Mouse (Mus musculus): Measurements from ENCODE around the gene Etv1. TPM values are rescaled to one million over a fixed set of nuclear protein-coding genes. Genes with fewer than 3 reads are reported as not detected.

The Etv1 gene
- 48.1 and 58.1 TPM in 2 replicates for polyA plus RNA-seq (2014; fragmentation: Nextera tagmentation; extraction: Ambion mirVana)

- peak; percentile 81 for DNase-seq (ENCODE audit: low spot score)
- 0% methylated on average over 20 of the region's 20 CpGs for WGBS
- Histone ChIP-seq H3K27ac (ENCODE audit: low read depth) (peak within 1 kb of the TSS; percentile 95), H3K4me1 (replicated peaks; ENCODE audit: control insufficient read depth, insufficient read depth, low read length) (0 out of 2 replicates have a peak, but pooled peaks cover 6% of the 10 kb centered on the region), H3K36me3 (ENCODE audit: control insufficient read depth, insufficient read depth, low read length) (no peaks in the 10 kb centered on the region), H3K9ac (ENCODE audit: low read length) (peak within 1 kb of the TSS; percentile 52), H3K27me3 (replicated peaks; ENCODE audit: control insufficient read depth, insufficient read depth, low read length) (no peaks in the 10 kb centered on the region), H3K4me3 (ENCODE audit: low read depth, low read length) (peak within 1 kb of the TSS; percentile 68), H3K9me3 (ENCODE audit: control insufficient read depth, low read length) (no peaks in the 10 kb centered on the region), H3K4me2 (ENCODE audit: low read length) (peak within 1 kb of the TSS; percentile 97)
- peak; percentile 34; the same call in 1 of the 2 replicates for ATAC-seq (replicated peaks; ENCODE audit: low FRiP score, low TSS enrichment, low read depth)
Observed at GRCm38 (mm10) chr12:38779186-38779777, at the start of gene Etv1. Etv1 (plus strand) TSS chr12:38779380.

GRCm38 (mm10) chr12:38729661-38730060, 49.5 kb upstream of the Etv1 start:
- Histone ChIP-seq H3K27me3 (replicated peaks; ENCODE audit: control insufficient read depth, insufficient read depth, low read length) (no peaks in the 10 kb centered on the region), H3K9ac (ENCODE audit: low read length) (no peak overlapping the region), H3K27ac (ENCODE audit: low read depth) (no peak overlapping the region), H3K36me3 (ENCODE audit: control insufficient read depth, insufficient read depth, low read length) (no peaks in the 10 kb centered on the region), H3K4me2 (ENCODE audit: low read length) (no peak overlapping the region), H3K9me3 (ENCODE audit: control insufficient read depth, low read length) (no peaks in the 10 kb centered on the region), H3K4me3 (ENCODE audit: low read depth, low read length) (no peak overlapping the region), H3K4me1 (replicated peaks; ENCODE audit: control insufficient read depth, insufficient read depth, low read length) (no peaks in the 10 kb centered on the region)
- DNase-seq (ENCODE audit: low spot score), result no peak
- WGBS, result 84% methylated on average over 3 of the region's 3 CpGs
- no peak for ATAC-seq (replicated peaks; ENCODE audit: low FRiP score, low TSS enrichment, low read depth)

GRCm38 (mm10) chr12:38730791-38731190, 48.4 kb upstream of the Etv1 start:
- no peaks in the 10 kb centered on the region for H3K27me3 ChIP-seq (replicated peaks; ENCODE audit: control insufficient read depth, insufficient read depth, low read length)
- no peak overlapping the region for H3K9ac ChIP-seq (ENCODE audit: low read length)
- no peaks in the 10 kb centered on the region for H3K36me3 ChIP-seq (ENCODE audit: control insufficient read depth, insufficient read depth, low read length)
- H3K4me1 ChIP-seq (replicated peaks; ENCODE audit: control insufficient read depth, insufficient read depth, low read length), result no peaks in the 10 kb centered on the region
- no peaks in the 10 kb centered on the region for H3K9me3 ChIP-seq (ENCODE audit: control insufficient read depth, low read length)
- H3K4me3 ChIP-seq (ENCODE audit: low read depth, low read length), result no peak overlapping the region
- ATAC-seq (replicated peaks; ENCODE audit: low FRiP score, low TSS enrichment, low read depth) (no peak), DNase-seq (ENCODE audit: low spot score) (no peak)
- no peak overlapping the region for H3K27ac ChIP-seq (ENCODE audit: low read depth)
- WGBS, result 90% methylated on average over 2 of the region's 2 CpGs
- H3K4me2 ChIP-seq (ENCODE audit: low read length), result no peak overlapping the region

GRCm38 (mm10) chr12:38759322-38759721, 19.9 kb upstream of the Etv1 start:
- Histone ChIP-seq H3K9ac (ENCODE audit: low read length) (no peak overlapping the region), H3K9me3 (ENCODE audit: control insufficient read depth, low read length) (no peaks in the 10 kb centered on the region), H3K4me3 (ENCODE audit: low read depth, low read length) (no peak overlapping the region), H3K27me3 (replicated peaks; ENCODE audit: control insufficient read depth, insufficient read depth, low read length) (no peaks in the 10 kb centered on the region), H3K4me1 (replicated peaks; ENCODE audit: control insufficient read depth, insufficient read depth, low read length) (no peaks in the 10 kb centered on the region), H3K27ac (ENCODE audit: low read depth) (no peak overlapping the region), H3K4me2 (ENCODE audit: low read length) (no peak overlapping the region), H3K36me3 (ENCODE audit: control insufficient read depth, insufficient read depth, low read length) (no peaks in the 10 kb centered on the region)
- DNase-seq (ENCODE audit: low spot score), result no peak
- no peak for ATAC-seq (replicated peaks; ENCODE audit: low FRiP score, low TSS enrichment, low read depth)
- WGBS, result 40% methylated on average over 2 of the region's 2 CpGs

- Histone ChIP-seq H3K4me3 (ENCODE audit: low read depth, low read length) (no peak overlapping the region), H3K4me2 (ENCODE audit: low read length) (peak overlapping the region; percentile 97; the same call in 1 of the 2 replicates), H3K4me1 (replicated peaks; ENCODE audit: control insufficient read depth, insufficient read depth, low read length) (0 out of 2 replicates have a peak, but pooled peaks cover 3% of the 10 kb centered on the region), H3K27ac (ENCODE audit: low read depth) (no peak overlapping the region), H3K9ac (ENCODE audit: low read length) (no peak overlapping the region), H3K27me3 (replicated peaks; ENCODE audit: control insufficient read depth, insufficient read depth, low read length) (no peaks in the 10 kb centered on the region), H3K9me3 (ENCODE audit: control insufficient read depth, low read length) (no peaks in the 10 kb centered on the region), H3K36me3 (ENCODE audit: control insufficient read depth, insufficient read depth, low read length) (no peaks in the 10 kb centered on the region)
- 72% methylated on average over 7 of the region's 7 CpGs for WGBS
- ATAC-seq (replicated peaks; ENCODE audit: low FRiP score, low TSS enrichment, low read depth) (no peak), DNase-seq (ENCODE audit: low spot score) (no peak)
Observed at GRCm38 (mm10) chr12:38777316-38777715, 1.9 kb upstream of the Etv1 start.

- H3K36me3 ChIP-seq (ENCODE audit: control insufficient read depth, insufficient read depth, low read length), result no peaks in the 10 kb centered on the region
- peak; percentile 5 for ATAC-seq (replicated peaks; ENCODE audit: low FRiP score, low TSS enrichment, low read depth)
- H3K27me3 ChIP-seq (replicated peaks; ENCODE audit: control insufficient read depth, insufficient read depth, low read length), result no peaks in the 10 kb centered on the region
- 11% methylated on average over 6 of the region's 6 CpGs for WGBS
- H3K4me1 ChIP-seq (replicated peaks; ENCODE audit: control insufficient read depth, insufficient read depth, low read length), result 0 out of 2 replicates have a peak, but pooled peaks cover 3% of the 10 kb centered on the region
- no peaks in the 10 kb centered on the region for H3K9me3 ChIP-seq (ENCODE audit: control insufficient read depth, low read length)
- no peak overlapping the region for H3K27ac ChIP-seq (ENCODE audit: low read depth)
- peak overlapping the region; percentile 68 for H3K4me3 ChIP-seq (ENCODE audit: low read depth, low read length)
- DNase-seq (ENCODE audit: low spot score), result peak; percentile 52
- peak overlapping the region; percentile 97 for H3K4me2 ChIP-seq (ENCODE audit: low read length)
- H3K9ac ChIP-seq (ENCODE audit: low read length), result no peak overlapping the region
Observed at GRCm38 (mm10) chr12:38777957-38778298, 1.3 kb upstream of the Etv1 start.

GRCm38 (mm10) chr12:38778299-38779075, 693 bp upstream of the Etv1 start:
- ATAC-seq (replicated peaks; ENCODE audit: low FRiP score, low TSS enrichment, low read depth), result peak; percentile 96
- Histone ChIP-seq H3K4me1 (replicated peaks; ENCODE audit: control insufficient read depth, insufficient read depth, low read length) (0 out of 2 replicates have a peak, but pooled peaks cover 6% of the 10 kb centered on the region), H3K9me3 (ENCODE audit: control insufficient read depth, low read length) (no peaks in the 10 kb centered on the region), H3K36me3 (ENCODE audit: control insufficient read depth, insufficient read depth, low read length) (no peaks in the 10 kb centered on the region), H3K27me3 (replicated peaks; ENCODE audit: control insufficient read depth, insufficient read depth, low read length) (no peaks in the 10 kb centered on the region), H3K4me3 (ENCODE audit: low read depth, low read length) (peak overlapping the region; percentile 68), H3K9ac (ENCODE audit: low read length) (peak overlapping the region; percentile 52), H3K27ac (ENCODE audit: low read depth) (peak overlapping the region; percentile 95), H3K4me2 (ENCODE audit: low read length) (peak overlapping the region; percentile 97)
- peak; percentile 89 for DNase-seq (ENCODE audit: low spot score)
- WGBS, result under 1% methylated on average over 37 of the region's 37 CpGs

GRCm38 (mm10) chr12:38780006-38780954, 1.1 kb downstream of the Etv1 start:
- H3K27ac ChIP-seq (ENCODE audit: low read depth), result peak overlapping the region; percentile 95
- peak; percentile 86 for DNase-seq (ENCODE audit: low spot score)
- peak overlapping the region; percentile 52 for H3K9ac ChIP-seq (ENCODE audit: low read length)
- H3K27me3 ChIP-seq (replicated peaks; ENCODE audit: control insufficient read depth, insufficient read depth, low read length), result no peaks in the 10 kb centered on the region
- no peak for ATAC-seq (replicated peaks; ENCODE audit: low FRiP score, low TSS enrichment, low read depth)
- H3K4me1 ChIP-seq (replicated peaks; ENCODE audit: control insufficient read depth, insufficient read depth, low read length), result 0 out of 2 replicates have a peak, but pooled peaks cover 6% of the 10 kb centered on the region
- H3K36me3 ChIP-seq (ENCODE audit: control insufficient read depth, insufficient read depth, low read length), result no peaks in the 10 kb centered on the region
- under 1% methylated on average over 33 of the region's 33 CpGs for WGBS
- H3K4me2 ChIP-seq (ENCODE audit: low read length), result peak overlapping the region; percentile 97
- H3K9me3 ChIP-seq (ENCODE audit: control insufficient read depth, low read length), result no peaks in the 10 kb centered on the region
- H3K4me3 ChIP-seq (ENCODE audit: low read depth, low read length), result peak overlapping the region; percentile 68
